Mouse (Mus musculus): ENCODE results near the gene Fbxo21. TPM values are rescaled to one million over a fixed set of nuclear protein-coding genes. Genes with fewer than 3 reads are reported as not detected.

The Fbxo21 gene
- 15.2 TPM for polyA plus RNA-seq (2015; fragmentation: Illumina TruSeq; extraction: RNeasy Lipid Tissue Mini Kit (QIAGEN cat#74804); ENCODE audit: insufficient read depth, low replicate concordance)

GRCm38 (mm10) chr5:117976657-117977500 is at the start of gene Fbxo21:
Gene Fbxo21, plus strand, starts transcription at chr5:117976730.

GRCm38 (mm10) chr5:118027698-118028190 is 51.2 kb downstream of the Fbxo21 start, which contains the start of gene Tesc:
Gene Tesc, plus strand, starts transcription at chr5:118027743.

Other genes with a start within 250 kb of the Fbxo21 start
- gene Nos1, start 195.7 kb upstream of the Fbxo21 start, polyA plus RNA-seq (2015; fragmentation: Illumina TruSeq; extraction: RNeasy Lipid Tissue Mini Kit (QIAGEN cat#74804); ENCODE audit: insufficient read depth, low replicate concordance) = 0.59 TPM
- gene Tesc, start 51.0 kb downstream of the Fbxo21 start, polyA plus RNA-seq (2015; fragmentation: Illumina TruSeq; extraction: RNeasy Lipid Tissue Mini Kit (QIAGEN cat#74804); ENCODE audit: insufficient read depth, low replicate concordance) = 3.4 TPM
- gene Fbxw8, start 178.7 kb downstream of the Fbxo21 start, polyA plus RNA-seq (2015; fragmentation: Illumina TruSeq; extraction: RNeasy Lipid Tissue Mini Kit (QIAGEN cat#74804); ENCODE audit: insufficient read depth, low replicate concordance) = 8.2 TPM
- gene Hrk, start 187.9 kb downstream of the Fbxo21 start, polyA plus RNA-seq (2015; fragmentation: Illumina TruSeq; extraction: RNeasy Lipid Tissue Mini Kit (QIAGEN cat#74804); ENCODE audit: insufficient read depth, low replicate concordance) = not detected